Mouse (Mus musculus) hindbrain, embryonic 15.5 days (tissue): ENCODE measurements around the gene Rspo1. TPM values are rescaled to one million over a fixed set of nuclear protein-coding genes. Genes with fewer than 3 reads are reported as not detected.

Experiments
- ATAC-seq: fragments of 200-750 bp; cut with Nextera tagmentation; 2 replicates; pipeline ENCODE4 v1.8.0; 2017; ENCODE audit warnings: low read depth, moderate number of reproducible peaks, moderate TSS enrichment; ENCODE audit not compliant: low FRiP score
- H3K27ac ChIP-seq: fragments of 300-500 bp; sonication (generic); replicated peaks from 2 replicates; pipeline ENCODE4 v1.5.1; 2015; ENCODE audit warnings: mild to moderate bottlenecking, inconsistent platforms
- H3K27me3 ChIP-seq: fragments of 300-500 bp; sonication (generic); 2 replicates; pipeline ENCODE4 v1.6.1; 2015; ENCODE audit warnings: control low read depth, inconsistent platforms
- H3K36me3 ChIP-seq: fragments of 300-500 bp; sonication (generic); 2 replicates; pipeline ENCODE4 v1.6.1; 2015; ENCODE audit warnings: control low read depth, inconsistent platforms
- H3K4me1 ChIP-seq: fragments of 300-500 bp; sonication (generic); replicated peaks from 2 replicates; pipeline ENCODE4 v1.6.1; 2015; ENCODE audit warnings: control low read depth, inconsistent platforms
- H3K4me2 ChIP-seq: fragments of 300-500 bp; sonication (generic); 2 replicates; pipeline ENCODE4 v1.6.1; 2015; ENCODE audit warnings: moderate library complexity, mild to moderate bottlenecking, inconsistent platforms
- H3K4me3 ChIP-seq: fragments of 300-500 bp; sonication (generic); 2 replicates; pipeline ENCODE4 v1.5.1; 2015; ENCODE audit warnings: mild to moderate bottlenecking, inconsistent platforms
- H3K9ac ChIP-seq: fragments of 300-500 bp; sonication (generic); 2 replicates; pipeline ENCODE4 v1.6.1; 2015; ENCODE audit warnings: inconsistent platforms
- H3K9me3 ChIP-seq: fragments of 300-500 bp; sonication (generic); 2 replicates; pipeline ENCODE4 v1.6.1; 2016; ENCODE audit warnings: control low read depth, inconsistent platforms
- WGBS: fragments of 180-500 bp; shearing (Covaris S2); methylation state at CpG from one replicate; pipeline ENCODE4 v1.1.7; 2015; 5-methylcytosine and 5-hydroxymethylcytosine counted together
- polyA plus RNA-seq: library from polyadenylated mRNA; unstranded; fragments of >200 nt; fragmentation: Nextera tagmentation; extraction: Ambion mirVana; gene quantifications from 2 replicates; pipeline ENCODE4 v1.2.1, GENCODE M21; 2015

The Rspo1 gene
- polyA plus RNA-seq, 1 experiment from 2014 or later: 2.0 TPM

GRCm38 (mm10) chr4:124959062-124959461, 27.2 kb upstream of the Rspo1 start:
- no peaks in the 10 kb centered on the region for H3K36me3 ChIP-seq
- no peaks in the 10 kb centered on the region for H3K27me3 ChIP-seq
- ATAC-seq: no peak
- no peak overlapping the region for H3K9ac ChIP-seq
- no peaks in the 10 kb centered on the region for H3K9me3 ChIP-seq
- WGBS: 70% methylated on average over 11 of the region's 11 CpGs
- no peaks in the 10 kb centered on the region for H3K4me1 ChIP-seq
- no peak overlapping the region for H3K4me3 ChIP-seq
- H3K27ac ChIP-seq: no peak overlapping the region
- no peak overlapping the region for H3K4me2 ChIP-seq

DNA sequence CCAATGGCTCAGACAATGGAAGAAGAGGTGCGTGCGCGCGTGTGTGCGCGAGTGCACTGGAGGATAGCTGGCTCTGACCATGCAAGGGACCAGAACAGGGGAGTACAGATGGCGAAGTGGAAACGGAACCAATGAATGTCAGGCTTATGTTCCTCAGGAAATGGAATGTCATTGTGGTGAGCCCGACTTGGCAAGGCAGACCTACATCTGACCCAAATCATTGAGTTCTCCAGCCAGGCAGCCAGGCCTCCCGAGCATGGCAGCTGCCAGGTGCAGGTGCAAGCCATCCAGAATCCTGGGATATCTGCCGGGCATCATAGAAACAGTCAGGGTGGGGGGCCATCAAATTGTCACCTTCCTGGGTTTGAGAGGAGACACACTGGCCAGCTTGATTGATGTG, 25.3 kb upstream of the Rspo1 start:
- H3K9me3 ChIP-seq: no peaks in the 10 kb centered on the region
- WGBS: 87% methylated on average over 11 of the region's 11 CpGs

GRCm38 (mm10) chr4:124962576-124962975, 23.7 kb upstream of the Rspo1 start:
- 66% methylated on average over 11 of the region's 11 CpGs for WGBS
- no peak overlapping the region for H3K4me3 ChIP-seq
- H3K27me3 ChIP-seq: no peaks in the 10 kb centered on the region
- H3K36me3 ChIP-seq: no peaks in the 10 kb centered on the region
- H3K9ac ChIP-seq: no peak overlapping the region
- no peak overlapping the region for H3K27ac ChIP-seq
- 0 out of 2 replicates have a peak, but pooled peaks cover 6% of the 10 kb centered on the region for H3K4me1 ChIP-seq
- ATAC-seq: no peak
- H3K9me3 ChIP-seq: no peaks in the 10 kb centered on the region
- no peak overlapping the region for H3K4me2 ChIP-seq

More for the DNA sequence above, 25.3 kb upstream of the Rspo1 start:
- 0 out of 2 replicates have a peak, but pooled peaks cover 6% of the 10 kb centered on the region for H3K4me1 ChIP-seq
- no peak overlapping the region for H3K4me2 ChIP-seq
- H3K4me3 ChIP-seq: no peak overlapping the region
- H3K27me3 ChIP-seq: no peaks in the 10 kb centered on the region
- H3K9ac ChIP-seq: no peak overlapping the region
- no peaks in the 10 kb centered on the region for H3K36me3 ChIP-seq
- H3K27ac ChIP-seq: no peak overlapping the region
- ATAC-seq: no peak

DNA sequence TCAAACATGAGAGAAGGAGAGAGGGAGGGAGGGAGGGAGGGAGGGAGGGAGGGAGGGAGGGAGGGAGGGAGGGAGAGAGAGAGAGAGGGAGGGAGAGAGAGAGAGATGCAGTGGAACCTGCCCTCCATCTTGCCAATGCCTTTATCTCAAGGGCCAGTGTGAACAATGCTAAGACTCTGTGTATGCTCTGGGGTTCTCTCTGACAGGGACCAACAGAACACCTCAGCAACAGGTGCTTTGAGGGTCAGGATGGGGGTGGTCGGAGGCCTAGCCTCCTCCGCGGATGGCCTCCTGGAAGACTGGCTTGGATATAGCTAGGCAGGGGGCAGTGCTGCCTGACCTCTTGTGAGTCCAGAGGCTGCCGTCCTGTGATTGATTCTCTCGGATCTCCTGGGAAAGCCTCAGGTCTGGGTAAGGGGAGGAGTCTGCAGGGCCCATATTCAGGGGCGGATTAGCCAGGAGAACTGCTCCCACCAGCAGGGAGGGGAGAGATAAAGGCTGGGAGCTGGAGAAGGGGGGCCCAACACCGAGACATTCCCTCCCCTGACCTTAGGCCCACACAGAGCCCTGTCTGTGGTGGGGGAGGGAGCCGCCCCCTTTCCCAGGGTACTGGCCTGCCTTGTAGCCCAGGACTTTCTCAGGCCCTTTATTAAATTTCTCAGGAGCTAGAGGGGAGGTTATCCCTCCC, 21.2 kb upstream of the Rspo1 start:
- WGBS: 12% methylated on average over 8 of the region's 8 CpGs
- H3K9ac ChIP-seq: no peak overlapping the region
- H3K4me3 ChIP-seq: no peak overlapping the region
- no peak for ATAC-seq
- no peaks in the 10 kb centered on the region for H3K27me3 ChIP-seq
- H3K4me1 ChIP-seq: 0 out of 2 replicates have a peak, but pooled peaks cover 6% of the 10 kb centered on the region
- no peaks in the 10 kb centered on the region for H3K9me3 ChIP-seq
- H3K4me2 ChIP-seq: no peak overlapping the region
- no peaks in the 10 kb centered on the region for H3K36me3 ChIP-seq
- H3K27ac ChIP-seq: no peak overlapping the region

GRCm38 (mm10) chr4:124968711-124969110, 17.5 kb upstream of the Rspo1 start:
- no peak overlapping the region for H3K9ac ChIP-seq
- no peaks in the 10 kb centered on the region for H3K36me3 ChIP-seq
- peaks cover 14% of the 10 kb centered on the region for H3K4me1 ChIP-seq
- 58% methylated on average over 6 of the region's 6 CpGs for WGBS
- H3K27ac ChIP-seq: no peak overlapping the region
- no peaks in the 10 kb centered on the region for H3K9me3 ChIP-seq
- H3K4me3 ChIP-seq: no peak overlapping the region
- H3K4me2 ChIP-seq: no peak overlapping the region
- ATAC-seq: no peak
- no peaks in the 10 kb centered on the region for H3K27me3 ChIP-seq

GRCm38 (mm10) chr4:124969219-124969848, 16.9 kb upstream of the Rspo1 start:
- ATAC-seq: no peak
- Histone ChIP-seq H3K9ac (no peak overlapping the region), H3K27ac (no peak overlapping the region)

GRCm38 (mm10) chr4:124970194-124970593, 16.0 kb upstream of the Rspo1 start:
- Histone ChIP-seq H3K27me3 (no peaks in the 10 kb centered on the region), H3K4me3 (no peak overlapping the region), H3K9ac (no peak overlapping the region), H3K9me3 (no peaks in the 10 kb centered on the region), H3K27ac (no peak overlapping the region), H3K4me1 (peaks cover 14% of the 10 kb centered on the region), H3K4me2 (no peak overlapping the region), H3K36me3 (no peaks in the 10 kb centered on the region)
- 79% methylated on average over 11 of the region's 11 CpGs for WGBS
- ATAC-seq: no peak

More at GRCm38 (mm10) chr4:124969219-124969848, 16.9 kb upstream of the Rspo1 start:
- WGBS: 82% methylated on average over 7 of the region's 7 CpGs
- no peak overlapping the region for H3K4me3 ChIP-seq
- peaks cover 14% of the 10 kb centered on the region for H3K4me1 ChIP-seq
- no peaks in the 10 kb centered on the region for H3K9me3 ChIP-seq
- no peaks in the 10 kb centered on the region for H3K36me3 ChIP-seq
- no peak overlapping the region for H3K4me2 ChIP-seq
- no peaks in the 10 kb centered on the region for H3K27me3 ChIP-seq

DNA sequence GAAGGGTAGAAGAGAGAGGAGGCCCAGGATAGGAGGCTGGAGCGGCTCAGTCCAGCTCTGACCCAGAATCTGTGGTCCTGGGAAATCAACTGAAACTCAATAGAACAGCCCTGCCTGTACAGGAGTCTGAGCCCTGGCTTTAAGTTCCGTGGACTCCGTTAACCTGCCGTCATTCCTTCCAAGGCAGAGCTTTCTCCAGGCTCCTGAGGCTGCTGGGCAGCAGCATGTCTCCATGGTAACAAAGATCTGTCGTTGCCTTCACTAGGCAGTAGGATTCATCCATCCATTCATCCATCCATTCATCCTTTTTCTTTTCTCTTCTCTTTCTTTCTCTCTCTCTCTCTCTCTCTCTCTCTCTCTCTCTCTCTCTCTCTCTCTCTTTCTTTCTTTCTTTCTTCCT, 15.6 kb upstream of the Rspo1 start:
- no peaks in the 10 kb centered on the region for H3K36me3 ChIP-seq
- no peaks in the 10 kb centered on the region for H3K27me3 ChIP-seq
- H3K4me2 ChIP-seq: no peak overlapping the region
- no peaks in the 10 kb centered on the region for H3K9me3 ChIP-seq
- no peak overlapping the region for H3K27ac ChIP-seq
- H3K9ac ChIP-seq: no peak overlapping the region
- 25% methylated on average over 5 of the region's 5 CpGs for WGBS
- H3K4me3 ChIP-seq: no peak overlapping the region
- peaks cover 9% of the 10 kb centered on the region for H3K4me1 ChIP-seq
- no peak for ATAC-seq

DNA sequence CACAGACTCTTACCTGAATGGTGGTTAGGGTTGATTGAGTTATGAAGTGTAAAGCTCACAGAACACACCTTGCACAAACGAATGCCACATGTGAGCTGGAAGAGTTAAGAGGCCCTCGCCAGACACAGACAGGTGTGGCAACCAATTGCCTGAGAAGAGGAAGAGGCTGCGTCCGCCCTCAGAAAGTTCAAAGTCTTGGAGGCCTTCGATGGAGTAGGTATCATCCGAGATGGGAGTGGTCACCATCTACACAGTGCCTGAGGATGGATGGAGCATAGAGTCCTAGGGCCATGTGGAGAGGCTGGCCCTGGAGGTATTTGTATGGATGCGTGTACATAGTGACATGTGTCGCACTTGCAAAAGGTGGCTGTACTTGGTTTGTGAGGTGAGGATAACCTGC, 15.1 kb upstream of the Rspo1 start:
- H3K9me3 ChIP-seq: no peaks in the 10 kb centered on the region
- no peaks in the 10 kb centered on the region for H3K36me3 ChIP-seq
- H3K9ac ChIP-seq: no peak overlapping the region
- H3K27ac ChIP-seq: 0 out of 2 replicates have a peak overlapping the region, but pooled peaks have one; percentile 57
- H3K27me3 ChIP-seq: no peaks in the 10 kb centered on the region
- no peak for ATAC-seq
- peaks cover 8% of the 10 kb centered on the region for H3K4me1 ChIP-seq
- 89% methylated on average over 8 of the region's 8 CpGs for WGBS
- H3K4me2 ChIP-seq: no peak overlapping the region
- H3K4me3 ChIP-seq: no peak overlapping the region

DNA sequence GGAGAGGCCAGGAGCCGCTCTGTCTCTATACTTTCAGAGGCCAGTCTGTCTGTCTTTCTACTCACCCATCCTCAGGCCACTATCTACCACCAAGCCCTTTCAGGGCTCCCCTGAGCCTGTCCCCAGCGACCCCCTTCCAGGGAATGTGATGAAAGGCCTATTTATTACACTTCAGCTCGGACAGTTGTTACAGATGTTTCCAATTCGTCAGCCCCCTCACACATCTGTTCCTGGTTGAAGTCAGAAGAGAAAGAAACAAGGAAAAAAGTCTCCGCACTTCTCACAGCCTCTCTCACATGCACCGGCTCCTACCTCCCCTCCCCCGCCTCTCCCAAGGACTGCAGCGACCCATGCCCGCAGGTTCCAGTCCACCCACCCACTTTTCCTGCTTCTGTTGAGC, 13.9 kb upstream of the Rspo1 start:
- Histone ChIP-seq H3K9me3 (no peaks in the 10 kb centered on the region), H3K27ac (no peak overlapping the region), H3K27me3 (no peaks in the 10 kb centered on the region), H3K9ac (no peak overlapping the region), H3K4me1 (peaks cover 8% of the 10 kb centered on the region), H3K4me3 (no peak overlapping the region), H3K36me3 (no peaks in the 10 kb centered on the region), H3K4me2 (no peak overlapping the region)
- no peak for ATAC-seq
- WGBS: 63% methylated on average over 9 of the region's 9 CpGs

GRCm38 (mm10) chr4:124973296-124973695, 12.9 kb upstream of the Rspo1 start:
- no peaks in the 10 kb centered on the region for H3K27me3 ChIP-seq
- no peaks in the 10 kb centered on the region for H3K36me3 ChIP-seq
- H3K9ac ChIP-seq: no peak overlapping the region
- H3K4me3 ChIP-seq: no peak overlapping the region
- H3K4me2 ChIP-seq: no peak overlapping the region
- WGBS: 81% methylated on average over 2 of the region's 2 CpGs
- peaks cover 8% of the 10 kb centered on the region for H3K4me1 ChIP-seq
- H3K27ac ChIP-seq: no peak overlapping the region
- ATAC-seq: no peak
- no peaks in the 10 kb centered on the region for H3K9me3 ChIP-seq

DNA sequence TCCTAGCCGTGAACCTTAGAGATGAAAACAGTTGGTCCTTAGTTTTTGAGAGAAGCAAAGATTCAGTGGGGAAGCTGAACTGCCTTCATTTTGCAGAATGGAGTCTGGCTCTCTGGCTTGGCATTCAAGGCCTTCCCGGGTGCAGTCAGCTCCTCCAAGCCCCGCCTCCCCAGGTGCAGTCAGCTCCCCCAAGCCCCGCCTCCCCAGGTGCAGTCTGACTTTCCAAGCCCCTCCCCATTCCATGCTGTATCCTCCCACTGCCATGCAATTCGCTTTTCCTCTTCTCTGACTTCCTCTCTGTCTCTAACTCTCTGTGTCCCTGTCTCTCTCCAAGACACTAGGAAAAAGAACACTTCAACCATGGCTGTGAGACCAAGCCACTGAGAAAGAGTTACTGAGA, 8.0 kb upstream of the Rspo1 start:
- Histone ChIP-seq H3K4me1 (0 out of 2 replicates have a peak, but pooled peaks cover 6% of the 10 kb centered on the region), H3K4me3 (no peak overlapping the region), H3K27ac (no peak overlapping the region), H3K9me3 (no peaks in the 10 kb centered on the region), H3K4me2 (no peak overlapping the region), H3K36me3 (no peaks in the 10 kb centered on the region), H3K9ac (no peak overlapping the region), H3K27me3 (peaks cover 15% of the 10 kb centered on the region)
- ATAC-seq: no peak
- WGBS: 39% methylated on average over 5 of the region's 5 CpGs
